30 mouse cellular contexts compared by ENCODE assay signal in genomic region chr8:70943187-70943586, GRCm38 (mm10). TPM values are rescaled to one million over a fixed set of nuclear protein-coding genes. Genes with fewer than 3 reads are reported as not detected.
DNase-seq lines count a peak whose midpoint lies in the region; ATAC-seq and TF ChIP-seq lines count a peak whose summit lies in the region.
"Had no signal": no experiment of that assay in that cellular context is flagged by ENCODE, and none has a peak within 500 bp of the region (broad histone marks: within the 10 kb centered on the region; RNA-seq: fewer than 3 reads in every experiment).

No protein-coding gene starts in this region.

- H3K79me2 ChIP-seq in macrophage (ENCODE audit: inconsistent target): no peaks in the 10 kb centered on the region

- H3K9me3 ChIP-seq in lung, postnatal 0 days (ENCODE audit: low read length): no peaks in the 10 kb centered on the region
- H3K9me3 ChIP-seq: embryonic facial prominence, embryonic 13.5 days; embryonic facial prominence, embryonic 15.5 days; forebrain, embryonic 10.5 days; forebrain, embryonic 12.5 days; G1E had no signal

- H3K4me1 ChIP-seq in bone marrow macrophage, adult 2 months (ENCODE audit: control insufficient read depth, insufficient read depth, low read length): peaks cover 17% of the 10 kb centered on the region
- H3K4me1 ChIP-seq in lung, postnatal 0 days (ENCODE audit: insufficient read depth, low read depth, low read length): no peaks in the 10 kb centered on the region
- H3K4me1 ChIP-seq: embryonic facial prominence, embryonic 13.5 days; embryonic facial prominence, embryonic 15.5 days; forebrain, embryonic 10.5 days; forebrain, embryonic 12.5 days had no signal

- no peak overlapping the region for H3K4me2 ChIP-seq in lung, postnatal 0 days (replicated peaks; ENCODE audit: low read depth, low read length)
- H3K4me2 ChIP-seq: embryonic facial prominence, embryonic 13.5 days; embryonic facial prominence, embryonic 15.5 days; forebrain, embryonic 12.5 days had no signal

- H3K36me3 ChIP-seq in macrophage (ENCODE audit: inconsistent target): no peaks in the 10 kb centered on the region
- no peaks in the 10 kb centered on the region for H3K36me3 ChIP-seq in lung, postnatal 0 days (ENCODE audit: insufficient read depth, low read length)
- H3K36me3 ChIP-seq: embryonic facial prominence, embryonic 13.5 days; embryonic facial prominence, embryonic 15.5 days; forebrain, embryonic 10.5 days; forebrain, embryonic 12.5 days; G1E had no signal

- peak; percentile 15 for DNase-seq in 416B (ENCODE audit: low read depth)
- no peak for DNase-seq in lung, postnatal 10 days
- no peak for DNase-seq in thymus, adult 18-20 months
- no peak for DNase-seq in lung, postnatal 0 days (ENCODE audit: low spot score)
- DNase-seq: adrenal gland, adult 8-10 months; adrenal gland, postnatal 14 days; adrenal gland, postnatal 36 days; B cell, adult 2 months; cerebellum, adult 11 months; cerebellum, adult 18-20 months; cerebellum, adult 8-10 months; cerebellum, adult 9-11 months; cerebellum, postnatal 14 days; cerebellum, postnatal 36 days; embryo, embryonic 11 days had no signal

- no peak for TF ChIP-seq POLR2A in bone marrow macrophage, adult 2 months (IDR thresholded peaks at IDR 0.05; ENCODE audit: borderline replicate concordance, low read depth, low read length)

- WGBS in macrophage (ENCODE audit: missing documents): 0% methylated on average over 1 of the region's 1 CpGs
- whole genome bisulfite sequencing in lung, postnatal 0 days: 17% methylated on average over 1 of the region's 1 CpGs

- no peak for TF ChIP-seq CTCF in bone marrow macrophage, adult 2 months (IDR thresholded peaks at IDR 0.05; ENCODE audit: low read depth, low read length)
- TF ChIP-seq CTCF in lung, postnatal 0 days (IDR thresholded peaks at IDR 0.05): no peak

- no peak overlapping the region for H3K4me3 ChIP-seq in bone marrow macrophage, adult 2 months (ENCODE audit: insufficient read depth, low read length)
- H3K4me3 ChIP-seq in macrophage (ENCODE audit: inconsistent target): no peak overlapping the region
- H3K4me3 ChIP-seq in lung, postnatal 0 days (ENCODE audit: low read depth, low read length): no peak overlapping the region
- H3K4me3 ChIP-seq: embryonic facial prominence, embryonic 13.5 days; embryonic facial prominence, embryonic 15.5 days; erythroblast, embryonic 14.5 days; forebrain, embryonic 10.5 days; forebrain, embryonic 12.5 days had no signal

- no peak for TF ChIP-seq EP300 in lung, postnatal 0 days (IDR thresholded peaks at IDR 0.05)

- H3K27ac ChIP-seq in bone marrow macrophage, adult 2 months (ENCODE audit: insufficient read depth, low read depth, low read length): peak overlapping the region; percentile 83
- peak overlapping the region; percentile 4; the same call in 1 of the 2 replicates for H3K27ac ChIP-seq in macrophage
- no peak overlapping the region for H3K27ac ChIP-seq in lung, postnatal 0 days (ENCODE audit: low read length)
- H3K27ac ChIP-seq: embryonic facial prominence, embryonic 13.5 days; embryonic facial prominence, embryonic 15.5 days; forebrain, embryonic 10.5 days; forebrain, embryonic 12.5 days had no signal

- no peaks in the 10 kb centered on the region for H3K27me3 ChIP-seq in lung, postnatal 0 days (replicated peaks; ENCODE audit: insufficient read depth, low read length)
- H3K27me3 ChIP-seq: embryonic facial prominence, embryonic 13.5 days; embryonic facial prominence, embryonic 15.5 days; forebrain, embryonic 12.5 days had no signal

- ATAC-seq in megakaryocyte progenitor cell, adult 5-6 weeks (replicated peaks; ENCODE audit: poor library complexity): peak; percentile 50
- no peak for ATAC-seq in lung, postnatal 0 days
- ATAC-seq: activated CD4-positive, CD25-positive, alpha-beta regulatory T cell, adult 4 months; CD4-positive, CD25-positive, alpha-beta regulatory T cell, adult 4 months; forebrain, embryonic 14.5 days; forebrain, embryonic 16.5 days; Patski had no signal

- no peak overlapping the region for H3K9ac ChIP-seq in lung, postnatal 0 days (replicated peaks; ENCODE audit: low read depth)
- H3K9ac ChIP-seq: embryonic facial prominence, embryonic 13.5 days; embryonic facial prominence, embryonic 15.5 days; forebrain, embryonic 12.5 days had no signal

RNA-seq across cellular contexts. Expression of gene Map1s, which starts 37.5 kb away (rescaled TPM):
- polyA plus RNA-seq in bone marrow macrophage, adult 2 months (2012; ENCODE audit: insufficient read depth, insufficient read length, missing spikeins): 37.3 and 44.2 TPM in 2 replicates
- total RNA-seq in macrophage (2018; cell fraction: chromatin; rRNA removed): 100 to 1,000 TPM in 16 of 26 experiments, 10 to 100 TPM in 10; 41.7 to 187 (median 122) TPM
- 10 to 100 TPM; 20.9 to 48.8 (median 31.8) TPM for total RNA-seq in macrophage (2018; cell fraction: cytosol; rRNA removed)
- total RNA-seq in macrophage (2018; cell fraction: nucleus; rRNA removed): 100 to 1,000 TPM in 5 of 26 experiments, 10 to 100 TPM in 21; 43.2 to 119 (median 83.0) TPM
- polyA plus RNA-seq in macrophage (2018): 20.1 to 42.7 TPM (median 38.1 TPM) in 3 replicates
- total RNA-seq in megakaryocyte progenitor cell, adult 5-6 weeks (2015): 14.4 and 14.7 TPM in 2 replicates
- total RNA-seq in megakaryocyte progenitor cell, adult 5-6 weeks (2017): 13.2 and 14.4 TPM in 2 replicates
- polyA plus RNA-seq in lung, postnatal 0 days (2015; fragmentation: Nextera tagmentation; extraction: Ambion mirVana): 22.7 and 25.5 TPM in 2 replicates

RNA-seq across cellular contexts. Expression of gene Rpl18a, which starts 46.0 kb away (rescaled TPM):
- polyA plus RNA-seq in bone marrow macrophage, adult 2 months (2012; ENCODE audit: insufficient read depth, insufficient read length, missing spikeins): 1,719 and 1,824 TPM in 2 replicates
- 100 to 1,000 TPM in 1 of 26 experiments, 10 to 100 TPM in 25; 34.5 to 323 (median 44.7) TPM for total RNA-seq in macrophage (2018; cell fraction: chromatin; rRNA removed)
- total RNA-seq in macrophage (2018; cell fraction: cytosol; rRNA removed): 1,000 to 10,000 TPM in 17 of 26 experiments, 100 to 1,000 TPM in 9; 795 to 2,066 (median 1,262) TPM
- total RNA-seq in macrophage (2018; cell fraction: nucleus; rRNA removed): 100 to 1,000 TPM; 112 to 327 (median 178) TPM
- 1,516 to 2,224 TPM (median 1,908 TPM) in 3 replicates for polyA plus RNA-seq in macrophage (2018)
- total RNA-seq in megakaryocyte progenitor cell, adult 5-6 weeks (2015): 7,432 and 8,014 TPM in 2 replicates
- total RNA-seq in megakaryocyte progenitor cell, adult 5-6 weeks (2017): 2,240 and 2,571 TPM in 2 replicates
- polyA plus RNA-seq in lung, postnatal 0 days (2015; fragmentation: Nextera tagmentation; extraction: Ambion mirVana): 3,759 and 4,424 TPM in 2 replicates

RNA-seq across cellular contexts. Expression of gene Slc5a5, which starts 50.6 kb away (rescaled TPM):
- polyA plus RNA-seq in bone marrow macrophage, adult 2 months (2012; ENCODE audit: insufficient read depth, insufficient read length, missing spikeins): not detected in 2 replicates
- not detected for total RNA-seq in macrophage (2018; cell fraction: chromatin; rRNA removed)
- total RNA-seq in macrophage (2018; cell fraction: cytosol; rRNA removed): under 1 TPM in 2 of 26 experiments, not detected in 24; 0.04 to 0.07 TPM
- under 1 TPM in 1 of 26 experiments, not detected in 25; 0.20 TPM for total RNA-seq in macrophage (2018; cell fraction: nucleus; rRNA removed)
- not detected in 3 replicates for polyA plus RNA-seq in macrophage (2018)
- 0.07 TPM in 1 of 2 replicates, not detected in the other for total RNA-seq in megakaryocyte progenitor cell, adult 5-6 weeks (2015)
- not detected in 2 replicates for total RNA-seq in megakaryocyte progenitor cell, adult 5-6 weeks (2017)
- 0.12 and 0.13 TPM in 2 replicates for polyA plus RNA-seq in lung, postnatal 0 days (2015; fragmentation: Nextera tagmentation; extraction: Ambion mirVana)
- total RNA-seq: adrenal gland, adult 18-20 months; adrenal gland, adult 8-10 months; adrenal gland, postnatal 14 days; adrenal gland, postnatal 36 days; G1E had no signal
- polyA plus RNA-seq: activated CD4-positive, CD25-positive, alpha-beta regulatory T cell, adult 4 months; CD4-positive, CD25-positive, alpha-beta regulatory T cell, adult 4 months had no signal
